Mouse (Mus musculus): ENCODE results near the gene Rfpl4b. TPM values are rescaled to one million over a fixed set of nuclear protein-coding genes. Genes with fewer than 3 reads are reported as not detected.
"Not testable (repeated sequence)": the region's sequence is repeated elsewhere in the genome, so short reads cannot be mapped to it uniquely, and the experiment has no call there.

Gene Rfpl4b
- not detected in 2 replicates for total RNA-seq (2014; rRNA removed)
- not detected in 2 replicates for polyA plus RNA-seq (2015; fragmentation: Nextera tagmentation; extraction: Ambion mirVana)

DNA sequence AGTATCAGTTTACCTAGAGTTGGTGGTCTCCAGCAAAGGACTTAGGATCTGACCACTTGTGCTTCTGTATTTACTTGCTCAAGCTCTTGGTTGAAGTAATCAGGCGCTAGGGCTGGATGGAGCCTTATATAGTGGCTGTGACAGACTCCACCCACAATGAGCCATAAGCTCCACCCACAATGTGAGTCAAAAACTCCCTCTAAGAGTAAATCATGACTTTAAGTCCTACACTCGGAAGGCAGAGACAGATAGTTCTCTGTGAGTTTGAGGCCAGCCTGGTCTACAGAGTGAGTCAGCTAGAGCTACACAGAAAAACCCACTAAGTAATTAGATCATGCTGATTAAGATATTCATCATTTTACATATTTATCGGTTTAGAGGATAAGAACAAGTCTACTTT, at the start of gene Rfpl4b:
TSS of gene Rfpl4b (minus strand) at position 101 of the 400 bp plus-strand sequence.
- Histone ChIP-seq H3K4me2 (ENCODE audit: low read depth) (no peak within 1 kb of the TSS), H3K27ac (ENCODE audit: low read depth, low read length) (no peak within 1 kb of the TSS), H3K9ac (no peak within 1 kb of the TSS), H3K4me3 (ENCODE audit: low read depth, low read length) (no peak within 1 kb of the TSS), H3K27me3 (ENCODE audit: insufficient read depth, low read length) (no peaks in the 10 kb centered on the region), H3K36me3 (ENCODE audit: insufficient read depth) (no peaks in the 10 kb centered on the region), H3K4me1 (ENCODE audit: insufficient read depth) (no peaks in the 10 kb centered on the region), H3K9me3 (ENCODE audit: low read length) (no peaks in the 10 kb centered on the region)
- TF ChIP-seq CTCF (IDR thresholded peaks at IDR 0.05; ENCODE audit: low read depth) = no peak
- WGBS = 95% methylated on average over 3 of the region's 3 CpGs
- no peak for DNase-seq
- no peak for ATAC-seq

DNA sequence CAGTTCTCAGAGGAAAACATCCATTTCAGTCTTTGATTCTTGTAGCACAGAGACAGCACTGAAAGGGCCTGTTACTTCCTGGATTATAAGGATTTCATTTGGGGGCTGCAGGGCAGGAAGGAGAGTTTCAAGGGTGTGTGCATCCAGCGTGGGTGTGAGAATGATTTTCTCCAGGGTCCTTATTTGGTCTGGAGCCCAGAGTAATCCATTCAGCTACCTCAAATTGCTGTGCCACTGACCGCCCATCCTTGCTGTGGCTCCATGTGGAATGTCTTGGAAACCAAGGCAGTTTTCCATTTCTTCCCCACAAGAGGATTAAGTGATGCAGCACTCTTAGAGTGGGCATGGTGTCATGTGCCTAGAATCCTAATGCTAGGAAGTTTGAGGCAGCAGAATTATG, 33.6 kb upstream of the Rfpl4b start:
- Histone ChIP-seq H3K27me3 (ENCODE audit: insufficient read depth, low read length) (no peaks in the 10 kb centered on the region), H3K4me3 (ENCODE audit: low read depth, low read length) (no peak overlapping the region), H3K36me3 (ENCODE audit: insufficient read depth) (no peaks in the 10 kb centered on the region), H3K27ac (ENCODE audit: low read depth, low read length) (no peak overlapping the region), H3K9me3 (ENCODE audit: low read length) (no peaks in the 10 kb centered on the region), H3K4me1 (ENCODE audit: insufficient read depth) (no peaks in the 10 kb centered on the region), H3K4me2 (ENCODE audit: low read depth) (no peak overlapping the region), H3K9ac (no peak overlapping the region)
- ATAC-seq = peak; percentile 60
- 60% methylated on average over 2 of the region's 2 CpGs for WGBS
- no peak for DNase-seq
- no peak for TF ChIP-seq CTCF (IDR thresholded peaks at IDR 0.05; ENCODE audit: low read depth)

DNA sequence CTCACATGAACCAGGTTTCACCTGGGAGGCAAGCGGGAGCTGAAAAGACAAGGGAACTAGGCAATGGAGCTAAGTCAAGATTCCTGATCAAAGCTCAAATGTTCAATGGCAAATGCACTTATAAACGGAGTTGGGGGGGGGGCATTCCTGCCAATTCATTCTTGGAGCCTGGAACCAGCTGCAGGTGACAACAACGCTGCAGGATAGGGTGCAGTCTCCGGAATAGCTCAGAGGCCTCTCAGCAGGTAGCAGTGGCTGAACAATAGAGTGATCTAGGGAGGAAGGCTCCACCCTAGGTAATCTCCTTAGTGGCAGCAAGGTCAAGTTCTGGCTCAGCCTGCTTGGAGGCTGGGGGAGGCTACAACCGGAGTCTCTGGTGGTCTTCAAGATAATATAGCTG, 28.4 kb upstream of the Rfpl4b start:
- ATAC-seq; H3K4me3 ChIP-seq (ENCODE audit: low read depth, low read length); H3K4me1 ChIP-seq (ENCODE audit: insufficient read depth); H3K4me2 ChIP-seq (ENCODE audit: low read depth); H3K27ac ChIP-seq (ENCODE audit: low read depth, low read length); H3K9ac ChIP-seq; DNase-seq; H3K36me3 ChIP-seq (ENCODE audit: insufficient read depth); H3K27me3 ChIP-seq (ENCODE audit: insufficient read depth, low read length); H3K9me3 ChIP-seq (ENCODE audit: low read length): not testable (repeated sequence)
- WGBS = 49% methylated on average over 5 of the region's 5 CpGs

DNA sequence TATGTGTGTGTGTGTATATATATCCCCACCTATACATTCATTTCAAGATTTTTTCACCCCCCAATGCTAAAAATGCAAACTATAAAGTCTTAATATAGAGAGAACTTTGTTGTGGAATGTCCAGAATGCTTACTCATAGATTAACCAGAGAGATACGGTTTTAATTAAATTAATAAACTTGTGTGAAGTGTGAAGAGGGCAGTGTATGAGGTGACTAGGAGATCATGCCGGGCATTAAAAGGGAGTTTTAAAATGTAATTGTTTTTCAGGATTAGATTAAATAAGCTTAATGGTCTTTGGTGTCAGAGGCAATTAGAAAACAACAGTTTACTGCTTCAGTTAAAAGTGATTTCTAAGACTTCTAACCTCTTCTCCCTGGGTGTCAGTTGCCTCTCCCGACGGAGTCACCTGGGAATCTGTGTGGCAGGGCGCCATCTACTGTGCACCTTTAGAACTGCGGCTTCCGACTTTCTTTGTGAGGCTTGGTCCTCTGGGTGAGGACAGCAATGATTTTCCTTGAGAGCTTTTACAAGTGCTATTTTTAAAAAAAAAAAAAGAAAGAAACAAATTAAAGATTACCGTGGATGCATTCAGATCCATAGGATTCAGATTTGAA, 27.4 kb upstream of the Rfpl4b start:
- Histone ChIP-seq H3K4me1 (ENCODE audit: insufficient read depth) (no peaks in the 10 kb centered on the region), H3K27ac (ENCODE audit: low read depth, low read length) (no peak overlapping the region), H3K27me3 (ENCODE audit: insufficient read depth, low read length) (no peaks in the 10 kb centered on the region), H3K4me3 (ENCODE audit: low read depth, low read length) (no peak overlapping the region), H3K36me3 (ENCODE audit: insufficient read depth) (no peaks in the 10 kb centered on the region), H3K9ac (no peak overlapping the region), H3K9me3 (ENCODE audit: low read length) (no peaks in the 10 kb centered on the region), H3K4me2 (ENCODE audit: low read depth) (no peak overlapping the region)
- peak; percentile 84 for DNase-seq
- 11% methylated on average over 8 of the region's 8 CpGs for WGBS
- peak; percentile 62 for ATAC-seq
- peak; percentile 82 for TF ChIP-seq CTCF (IDR thresholded peaks at IDR 0.05; ENCODE audit: low read depth)

DNA sequence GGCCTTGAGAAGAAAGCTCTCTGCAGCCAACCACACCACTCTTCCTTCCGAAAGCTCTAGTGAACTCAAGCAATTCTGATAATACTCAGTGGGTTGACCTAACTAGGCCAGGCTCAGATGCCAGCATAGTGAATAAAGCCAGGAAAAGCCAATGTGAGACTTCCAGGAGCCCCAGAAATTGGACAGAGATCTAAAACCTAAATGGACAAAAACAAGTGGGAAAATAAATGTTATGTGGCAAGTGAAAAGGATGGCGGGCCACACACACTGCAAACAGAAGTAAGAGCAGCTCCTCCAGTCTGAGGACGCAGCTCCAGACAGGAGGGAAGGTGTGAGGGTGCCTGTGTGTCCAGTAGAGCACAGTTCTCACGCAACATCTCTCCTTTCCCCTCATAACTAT, 26.7 kb upstream of the Rfpl4b start:
- Histone ChIP-seq H3K27me3 (ENCODE audit: insufficient read depth, low read length) (no peaks in the 10 kb centered on the region), H3K4me1 (ENCODE audit: insufficient read depth) (no peaks in the 10 kb centered on the region), H3K4me3 (ENCODE audit: low read depth, low read length) (no peak overlapping the region), H3K4me2 (ENCODE audit: low read depth) (no peak overlapping the region), H3K9me3 (ENCODE audit: low read length) (no peaks in the 10 kb centered on the region), H3K9ac (no peak overlapping the region), H3K27ac (ENCODE audit: low read depth, low read length) (no peak overlapping the region), H3K36me3 (ENCODE audit: insufficient read depth) (no peaks in the 10 kb centered on the region)
- WGBS = 82% methylated on average over 4 of the region's 4 CpGs
- no peak for ATAC-seq
- no peak for TF ChIP-seq CTCF (IDR thresholded peaks at IDR 0.05; ENCODE audit: low read depth)
- no peak for DNase-seq

DNA sequence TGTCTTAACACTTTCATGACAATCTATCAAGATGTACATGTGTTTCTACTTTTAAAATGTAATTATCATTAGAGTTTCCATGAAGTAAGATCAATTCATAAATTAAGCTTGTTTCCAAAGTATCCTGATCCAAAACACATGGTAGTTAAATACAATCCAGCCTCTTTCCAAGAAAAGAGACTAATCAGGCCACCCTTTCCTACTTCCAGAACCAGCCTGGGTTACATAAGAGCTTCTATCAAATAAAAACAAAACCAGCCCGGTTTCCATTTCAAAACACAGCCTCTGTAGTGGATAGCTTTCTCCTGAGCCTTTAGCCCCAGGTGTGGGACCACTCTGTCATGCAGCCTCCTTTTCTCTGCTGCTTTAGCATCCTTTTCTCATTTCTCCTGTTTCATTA, 2.2 kb upstream of the Rfpl4b start:
- no peak overlapping the region for H3K4me3 ChIP-seq (ENCODE audit: low read depth, low read length)
- 57% methylated on average over 1 of the region's 1 CpGs for WGBS
- H3K27ac ChIP-seq (ENCODE audit: low read depth, low read length) = no peak overlapping the region
- ATAC-seq (no peak), DNase-seq (no peak)
- no peaks in the 10 kb centered on the region for H3K27me3 ChIP-seq (ENCODE audit: insufficient read depth, low read length)
- no peaks in the 10 kb centered on the region for H3K36me3 ChIP-seq (ENCODE audit: insufficient read depth)
- H3K9me3 ChIP-seq (ENCODE audit: low read length) = no peaks in the 10 kb centered on the region
- H3K4me2 ChIP-seq (ENCODE audit: low read depth) = no peak overlapping the region
- TF ChIP-seq CTCF (IDR thresholded peaks at IDR 0.05; ENCODE audit: low read depth) = no peak
- H3K4me1 ChIP-seq (ENCODE audit: insufficient read depth) = no peaks in the 10 kb centered on the region
- H3K9ac ChIP-seq = no peak overlapping the region

DNA sequence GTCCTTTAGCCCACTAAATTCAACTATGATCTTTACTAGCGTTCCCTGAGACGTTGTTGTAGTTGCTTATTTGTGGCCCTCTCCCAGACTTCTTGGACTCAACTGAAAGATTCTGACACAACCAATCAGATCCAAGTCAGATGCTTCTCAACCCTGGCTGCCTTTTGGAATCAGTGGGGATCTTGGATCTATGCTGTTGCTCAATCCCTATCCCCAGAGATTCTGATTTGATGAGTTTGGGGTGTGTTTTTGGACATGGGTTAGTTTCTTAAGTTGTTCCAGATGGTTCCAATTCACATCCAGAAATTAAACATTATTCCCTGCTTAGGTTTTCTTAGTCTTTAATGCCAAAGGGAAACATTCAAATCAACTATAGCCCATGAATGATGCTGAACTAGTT, 15.5 kb downstream of the Rfpl4b start:
- Histone ChIP-seq H3K9ac (no peak overlapping the region), H3K36me3 (ENCODE audit: insufficient read depth) (no peaks in the 10 kb centered on the region), H3K9me3 (ENCODE audit: low read length) (no peaks in the 10 kb centered on the region), H3K4me3 (ENCODE audit: low read depth, low read length) (no peak overlapping the region), H3K4me1 (ENCODE audit: insufficient read depth) (no peaks in the 10 kb centered on the region), H3K27ac (ENCODE audit: low read depth, low read length) (no peak overlapping the region), H3K27me3 (ENCODE audit: insufficient read depth, low read length) (no peaks in the 10 kb centered on the region), H3K4me2 (ENCODE audit: low read depth) (no peak overlapping the region)
- DNase-seq (no peak), ATAC-seq (no peak)
- no peak for TF ChIP-seq CTCF (IDR thresholded peaks at IDR 0.05; ENCODE audit: low read depth)
- WGBS = 79% methylated on average over 2 of the region's 2 CpGs
